Mouse (Mus musculus) C2C12 (cell line): ENCODE measurements around the gene Olfr803.

Experiments
- CEBPB ChIP-seq: IDR thresholded peaks from one replicate; pipeline ENCODE4 v1.6.1; 2011; ENCODE audit warnings: low read depth, mild to moderate bottlenecking, control low read depth, moderate library complexity
- CTCF ChIP-seq: IDR thresholded peaks from one replicate; pipeline ENCODE4 v1.5.1; 2011; ENCODE audit not compliant: control insufficient read depth, insufficient read depth, insufficient read length
- FOSL1 ChIP-seq: IDR thresholded peaks from one replicate; pipeline ENCODE4 v1.8.0; 2011; ENCODE audit warnings: mild to moderate bottlenecking, low read length; ENCODE audit not compliant: poor library complexity, insufficient read depth, severe bottlenecking
- MAX ChIP-seq: IDR thresholded peaks from one replicate; pipeline ENCODE4 v1.6.1; 2011; ENCODE audit warnings: mild to moderate bottlenecking, control low read depth
- MYOD1 ChIP-seq: IDR thresholded peaks from one replicate; pipeline ENCODE4 v1.6.1; 2011; ENCODE audit warnings: low read depth; ENCODE audit not compliant: control insufficient read depth, insufficient read length
- MYOG ChIP-seq: IDR thresholded peaks from one replicate; pipeline ENCODE4 v1.6.1; 2011; ENCODE audit not compliant: control insufficient read depth, insufficient read length; ENCODE audit errors: extremely low read depth
- USF1 ChIP-seq: IDR thresholded peaks from one replicate; pipeline ENCODE4 v1.6.1; 2011; ENCODE audit warnings: low read depth, mild to moderate bottlenecking, control low read depth, moderate library complexity

DNA sequence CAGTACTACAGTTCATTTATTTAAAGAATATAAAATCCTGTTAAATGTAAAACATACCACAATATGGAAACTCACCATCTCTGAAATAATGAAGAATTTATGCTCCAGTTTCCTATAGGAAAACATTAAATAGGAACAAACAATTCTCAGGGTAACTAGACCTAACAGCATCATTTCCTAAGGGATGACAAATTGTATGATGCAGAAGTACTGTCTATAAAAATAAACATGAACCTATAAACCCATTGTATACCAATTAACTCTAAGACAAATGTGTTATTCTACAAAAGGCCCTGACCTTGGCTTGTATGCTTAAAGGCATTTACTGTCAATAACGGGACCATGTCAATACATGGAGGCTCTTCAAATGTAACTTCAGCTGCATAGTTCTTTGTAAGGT, 20.3 kb downstream of the Olfr803 start, which contains the start of gene Olfr801:
- TF ChIP-seq CTCF: no peak
- TF ChIP-seq MYOD1: no peak
- no peak for TF ChIP-seq MAX
- TF ChIP-seq USF1: no peak
- no peak for TF ChIP-seq FOSL1
- TF ChIP-seq MYOG: no peak
- no peak for TF ChIP-seq CEBPB
